Mouse (Mus musculus): Measurements from ENCODE around the gene Olfr1186. TPM values are rescaled to one million over a fixed set of nuclear protein-coding genes. Genes with fewer than 3 reads are reported as not detected.
"Not testable (repeated sequence)": the region's sequence is repeated elsewhere in the genome, so short reads cannot be mapped to it uniquely, and the experiment has no call there.

Olfr1186 gene
- not detected in 2 replicates for polyA plus RNA-seq (2012; rRNA removed)
- not detected in 2 replicates for polyA plus RNA-seq (2014; fragmentation: Nextera tagmentation; extraction: Ambion mirVana)

- no peak for DNase-seq (ENCODE audit: low read depth in 3 of 3, low spot score in 3 of 3)
- TF ChIP-seq CTCF (IDR thresholded peaks at IDR 0.05; ENCODE audit: low read depth) (no peak), EP300 (IDR thresholded peaks at IDR 0.05; ENCODE audit: low read depth) (no peak)
- H3K4me1 ChIP-seq (replicated peaks; ENCODE audit: control insufficient read depth in 2 of 2, insufficient read depth in 2 of 2, low read length in 1 of 2) = no peaks in the 10 kb centered on the region
- H3K9me3 ChIP-seq (ENCODE audit: control insufficient read depth, low read length) = no peaks in the 10 kb centered on the region
- H3K9ac ChIP-seq (replicated peaks) = no peak within 1 kb of the TSS
- no peak within 1 kb of the TSS for H3K4me3 ChIP-seq (ENCODE audit: insufficient read depth in 1 of 2, low read depth in 2 of 2, low read length in 2 of 2)
- no peak within 1 kb of the TSS for H3K4me2 ChIP-seq (ENCODE audit: low read depth)
- no peaks in the 10 kb centered on the region for H3K27me3 ChIP-seq (ENCODE audit: control insufficient read depth, insufficient read depth, low read length)
- no peak for ATAC-seq (ENCODE audit: insufficient read depth)
- 73% methylated on average over 2 of the region's 2 CpGs for WGBS (ENCODE audit: insufficient replicate concordance)
- no peaks in the 10 kb centered on the region for H3K36me3 ChIP-seq (replicated peaks; ENCODE audit: control insufficient read depth, insufficient read depth, low read depth)
- H3K27ac ChIP-seq = no peak within 1 kb of the TSS
Measured at GRCm38 (mm10) chr2:88518251-88518650, at the start of gene Olfr1186. TSS of gene Olfr1186 (plus strand) at chr2:88518551.

GRCm38 (mm10) chr2:88483298-88483697, 35.1 kb upstream of the Olfr1186 start, which contains the start of gene Olfr1184:
TSS of gene Olfr1184 (plus strand) at chr2:88483598.
- H3K27me3 ChIP-seq (ENCODE audit: control insufficient read depth, insufficient read depth, low read length) = no peaks in the 10 kb centered on the region
- DNase-seq (ENCODE audit: low read depth in 3 of 3, low spot score in 3 of 3) (no peak), ATAC-seq (ENCODE audit: insufficient read depth) (no peak)
- no peak within 1 kb of the TSS for H3K9ac ChIP-seq (replicated peaks)
- no peaks in the 10 kb centered on the region for H3K36me3 ChIP-seq (replicated peaks; ENCODE audit: control insufficient read depth, insufficient read depth, low read depth)
- no peaks in the 10 kb centered on the region for H3K9me3 ChIP-seq (ENCODE audit: control insufficient read depth, low read length)
- no peak within 1 kb of the TSS for H3K4me3 ChIP-seq (ENCODE audit: insufficient read depth in 1 of 2, low read depth in 2 of 2, low read length in 2 of 2)
- no peak within 1 kb of the TSS for H3K27ac ChIP-seq
- no peaks in the 10 kb centered on the region for H3K4me1 ChIP-seq (replicated peaks; ENCODE audit: control insufficient read depth in 2 of 2, insufficient read depth in 2 of 2, low read length in 1 of 2)
- WGBS (ENCODE audit: insufficient replicate concordance) = 65% methylated on average over 2 of the region's 2 CpGs
- no peak within 1 kb of the TSS for H3K4me2 ChIP-seq (ENCODE audit: low read depth)
- TF ChIP-seq CTCF (IDR thresholded peaks at IDR 0.05; ENCODE audit: low read depth) = no peak
- no peak for TF ChIP-seq EP300 (IDR thresholded peaks at IDR 0.05; ENCODE audit: low read depth)

- Histone ChIP-seq H3K9ac (replicated peaks) (no peak within 1 kb of the TSS), H3K36me3 (replicated peaks; ENCODE audit: control insufficient read depth, insufficient read depth, low read depth) (no peaks in the 10 kb centered on the region), H3K4me3 (ENCODE audit: insufficient read depth in 1 of 2, low read depth in 2 of 2, low read length in 2 of 2) (no peak within 1 kb of the TSS), H3K9me3 (ENCODE audit: control insufficient read depth, low read length) (no peaks in the 10 kb centered on the region), H3K4me1 (replicated peaks; ENCODE audit: control insufficient read depth in 2 of 2, insufficient read depth in 2 of 2, low read length in 1 of 2) (no peaks in the 10 kb centered on the region), H3K27me3 (ENCODE audit: control insufficient read depth, insufficient read depth, low read length) (no peaks in the 10 kb centered on the region), H3K4me2 (ENCODE audit: low read depth) (no peak within 1 kb of the TSS), H3K27ac (no peak within 1 kb of the TSS)
- ATAC-seq (ENCODE audit: insufficient read depth) (no peak), DNase-seq (ENCODE audit: low read depth in 3 of 3, low spot score in 3 of 3) (no peak)
- WGBS (ENCODE audit: insufficient replicate concordance) = 36% methylated on average over 2 of the region's 2 CpGs
- TF ChIP-seq CTCF (IDR thresholded peaks at IDR 0.05; ENCODE audit: low read depth) (no peak), EP300 (IDR thresholded peaks at IDR 0.05; ENCODE audit: low read depth) (no peak)
Measured at GRCm38 (mm10) chr2:88493020-88493419, 25.3 kb upstream of the Olfr1186 start, which contains the start of gene Olfr1185-ps1. TSS of gene Olfr1185-ps1 (plus strand) at chr2:88493320.

GRCm38 (mm10) chr2:88525720-88526119, 7.4 kb downstream of the Olfr1186 start:
- Histone ChIP-seq H3K4me2 (ENCODE audit: low read depth) (no peak overlapping the region), H3K9ac (replicated peaks) (no peak overlapping the region), H3K9me3 (ENCODE audit: control insufficient read depth, low read length) (no peaks in the 10 kb centered on the region), H3K27ac (no peak overlapping the region), H3K27me3 (ENCODE audit: control insufficient read depth, insufficient read depth, low read length) (no peaks in the 10 kb centered on the region), H3K4me1 (replicated peaks; ENCODE audit: control insufficient read depth in 2 of 2, insufficient read depth in 2 of 2, low read length in 1 of 2) (no peaks in the 10 kb centered on the region), H3K36me3 (replicated peaks; ENCODE audit: control insufficient read depth, insufficient read depth, low read depth) (no peaks in the 10 kb centered on the region), H3K4me3 (ENCODE audit: insufficient read depth in 1 of 2, low read depth in 2 of 2, low read length in 2 of 2) (no peak overlapping the region)
- TF ChIP-seq CTCF (IDR thresholded peaks at IDR 0.05; ENCODE audit: low read depth) (no peak), EP300 (IDR thresholded peaks at IDR 0.05; ENCODE audit: low read depth) (no peak)
- ATAC-seq (ENCODE audit: insufficient read depth) = no peak
- DNase-seq (ENCODE audit: low read depth in 3 of 3, low spot score in 3 of 3) = no peak
- WGBS (ENCODE audit: insufficient replicate concordance) = 47% methylated on average over 3 of the region's 3 CpGs

GRCm38 (mm10) chr2:88556635-88557034, 38.3 kb downstream of the Olfr1186 start, which contains the start of gene Olfr1188:
TSS of gene Olfr1188 (plus strand) at chr2:88556935.
- 55% methylated on average over 2 of the region's 2 CpGs for WGBS (ENCODE audit: insufficient replicate concordance)
- no peak for ATAC-seq (ENCODE audit: insufficient read depth)
- H3K36me3 ChIP-seq (replicated peaks; ENCODE audit: control insufficient read depth, insufficient read depth, low read depth) = no peaks in the 10 kb centered on the region

GRCm38 (mm10) chr2:88572696-88573095, 54.3 kb downstream of the Olfr1186 start:
- ATAC-seq (ENCODE audit: insufficient read depth); H3K36me3 ChIP-seq (replicated peaks; ENCODE audit: control insufficient read depth, insufficient read depth, low read depth); H3K4me1 ChIP-seq (replicated peaks; ENCODE audit: control insufficient read depth in 2 of 2, insufficient read depth in 2 of 2, low read length in 1 of 2); H3K27ac ChIP-seq; H3K27me3 ChIP-seq (ENCODE audit: control insufficient read depth, insufficient read depth, low read length); H3K9me3 ChIP-seq (ENCODE audit: control insufficient read depth, low read length); H3K4me3 ChIP-seq (ENCODE audit: insufficient read depth in 1 of 2, low read depth in 2 of 2, low read length in 2 of 2); DNase-seq (ENCODE audit: low read depth in 3 of 3, low spot score in 3 of 3); H3K9ac ChIP-seq (replicated peaks); H3K4me2 ChIP-seq (ENCODE audit: low read depth): not testable (repeated sequence)
- 70% methylated on average over 12 of the region's 12 CpGs for WGBS (ENCODE audit: insufficient replicate concordance)

More at GRCm38 (mm10) chr2:88556635-88557034, 38.3 kb downstream of the Olfr1186 start, which contains the start of gene Olfr1188:
- no peak within 1 kb of the TSS for H3K4me3 ChIP-seq (ENCODE audit: insufficient read depth in 1 of 2, low read depth in 2 of 2, low read length in 2 of 2)
- no peaks in the 10 kb centered on the region for H3K27me3 ChIP-seq (ENCODE audit: control insufficient read depth, insufficient read depth, low read length)
- no peak within 1 kb of the TSS for H3K9ac ChIP-seq (replicated peaks)
- no peak within 1 kb of the TSS for H3K27ac ChIP-seq
- TF ChIP-seq CTCF (IDR thresholded peaks at IDR 0.05; ENCODE audit: low read depth) (no peak), EP300 (IDR thresholded peaks at IDR 0.05; ENCODE audit: low read depth) (no peak)
- no peak within 1 kb of the TSS for H3K4me2 ChIP-seq (ENCODE audit: low read depth)
- no peaks in the 10 kb centered on the region for H3K4me1 ChIP-seq (replicated peaks; ENCODE audit: control insufficient read depth in 2 of 2, insufficient read depth in 2 of 2, low read length in 1 of 2)
- no peaks in the 10 kb centered on the region for H3K9me3 ChIP-seq (ENCODE audit: control insufficient read depth, low read length)
- DNase-seq (ENCODE audit: low read depth in 3 of 3, low spot score in 3 of 3) = no peak
